Mouse (Mus musculus): ENCODE measurements around the gene Tlr12. TPM values are rescaled to one million over a fixed set of nuclear protein-coding genes. Genes with fewer than 3 reads are reported as not detected.
A peak's percentile ranks its signal among the peaks of the same experiment; 100 is the strongest.

Tlr12 gene
- 0.25 and 1.4 TPM in 2 replicates for total RNA-seq (2017)

GRCm38 (mm10) chr4:128618246-128618911 lies at the start of gene Tlr12:
TSS of gene Tlr12 (minus strand) at chr4:128618619.
- ATAC-seq (replicated peaks in 1 of 2; ENCODE audit: insufficient read depth in 1 of 2, low FRiP score in 2 of 2, low TSS enrichment in 1 of 2, low read depth in 1 of 2, poor library complexity in 2 of 2, severe bottlenecking in 2 of 2), result 0 out of 4 replicates have a peak, but pooled peaks of 1 of the 2 experiments have one; percentile 9

- ATAC-seq (replicated peaks in 1 of 2; ENCODE audit: insufficient read depth in 1 of 2, low FRiP score in 2 of 2, low TSS enrichment in 1 of 2, low read depth in 1 of 2, poor library complexity in 2 of 2, severe bottlenecking in 2 of 2), result peak in 1 of 2 experiments; percentile 22; a peak in 1 of 4 replicates
Observed at GRCm38 (mm10) chr4:128667195-128667594, 48.8 kb upstream of the Tlr12 start.

- peak in 1 of 2 experiments; percentile 16; a peak in 1 of 4 replicates for ATAC-seq (replicated peaks in 1 of 2; ENCODE audit: insufficient read depth in 1 of 2, low FRiP score in 2 of 2, low TSS enrichment in 1 of 2, low read depth in 1 of 2, poor library complexity in 2 of 2, severe bottlenecking in 2 of 2)
Observed at GRCm38 (mm10) chr4:128666362-128666761, 47.9 kb upstream of the Tlr12 start.

- peak; percentile 31 to 47; a peak in 2 of 4 replicates for ATAC-seq (replicated peaks in 1 of 2; ENCODE audit: insufficient read depth in 1 of 2, low FRiP score in 2 of 2, low TSS enrichment in 1 of 2, low read depth in 1 of 2, poor library complexity in 2 of 2, severe bottlenecking in 2 of 2)
Observed at GRCm38 (mm10) chr4:128664002-128664401, 45.6 kb upstream of the Tlr12 start.

GRCm38 (mm10) chr4:128661063-128661462 lies 42.6 kb upstream of the Tlr12 start:
- ATAC-seq (replicated peaks in 1 of 2; ENCODE audit: insufficient read depth in 1 of 2, low FRiP score in 2 of 2, low TSS enrichment in 1 of 2, low read depth in 1 of 2, poor library complexity in 2 of 2, severe bottlenecking in 2 of 2), result no peak

GRCm38 (mm10) chr4:128660196-128660595 lies 41.8 kb upstream of the Tlr12 start:
- ATAC-seq (replicated peaks in 1 of 2; ENCODE audit: insufficient read depth in 1 of 2, low FRiP score in 2 of 2, low TSS enrichment in 1 of 2, low read depth in 1 of 2, poor library complexity in 2 of 2, severe bottlenecking in 2 of 2), result no peak

GRCm38 (mm10) chr4:128655446-128655845 lies 37.0 kb upstream of the Tlr12 start:
- 0 out of 4 replicates have a peak, but pooled peaks have one; percentile 1 to 11 for ATAC-seq (replicated peaks in 1 of 2; ENCODE audit: insufficient read depth in 1 of 2, low FRiP score in 2 of 2, low TSS enrichment in 1 of 2, low read depth in 1 of 2, poor library complexity in 2 of 2, severe bottlenecking in 2 of 2)

GRCm38 (mm10) chr4:128654505-128655381 lies 36.3 kb upstream of the Tlr12 start, which contains the start of gene Phc2:
TSS of gene Phc2 (plus strand) at chr4:128654702.
- peak; percentile 95 for ATAC-seq (replicated peaks in 1 of 2; ENCODE audit: insufficient read depth in 1 of 2, low FRiP score in 2 of 2, low TSS enrichment in 1 of 2, low read depth in 1 of 2, poor library complexity in 2 of 2, severe bottlenecking in 2 of 2)

GRCm38 (mm10) chr4:128652584-128653298 lies 34.3 kb upstream of the Tlr12 start:
- ATAC-seq (replicated peaks in 1 of 2; ENCODE audit: insufficient read depth in 1 of 2, low FRiP score in 2 of 2, low TSS enrichment in 1 of 2, low read depth in 1 of 2, poor library complexity in 2 of 2, severe bottlenecking in 2 of 2), result no peak

- no peak for ATAC-seq (replicated peaks in 1 of 2; ENCODE audit: insufficient read depth in 1 of 2, low FRiP score in 2 of 2, low TSS enrichment in 1 of 2, low read depth in 1 of 2, poor library complexity in 2 of 2, severe bottlenecking in 2 of 2)
Observed at GRCm38 (mm10) chr4:128651530-128651929, 33.1 kb upstream of the Tlr12 start.

GRCm38 (mm10) chr4:128648567-128649255 lies 30.3 kb upstream of the Tlr12 start:
- no peak for ATAC-seq (replicated peaks in 1 of 2; ENCODE audit: insufficient read depth in 1 of 2, low FRiP score in 2 of 2, low TSS enrichment in 1 of 2, low read depth in 1 of 2, poor library complexity in 2 of 2, severe bottlenecking in 2 of 2)

- ATAC-seq (replicated peaks in 1 of 2; ENCODE audit: insufficient read depth in 1 of 2, low FRiP score in 2 of 2, low TSS enrichment in 1 of 2, low read depth in 1 of 2, poor library complexity in 2 of 2, severe bottlenecking in 2 of 2), result no peak
Observed at GRCm38 (mm10) chr4:128646762-128647161, 28.3 kb upstream of the Tlr12 start.

GRCm38 (mm10) chr4:128645896-128646295 lies 27.5 kb upstream of the Tlr12 start:
- no peak for ATAC-seq (replicated peaks in 1 of 2; ENCODE audit: insufficient read depth in 1 of 2, low FRiP score in 2 of 2, low TSS enrichment in 1 of 2, low read depth in 1 of 2, poor library complexity in 2 of 2, severe bottlenecking in 2 of 2)

- no peak for ATAC-seq (replicated peaks in 1 of 2; ENCODE audit: insufficient read depth in 1 of 2, low FRiP score in 2 of 2, low TSS enrichment in 1 of 2, low read depth in 1 of 2, poor library complexity in 2 of 2, severe bottlenecking in 2 of 2)
Observed at GRCm38 (mm10) chr4:128641766-128642717, 23.6 kb upstream of the Tlr12 start.

GRCm38 (mm10) chr4:128638265-128638923 lies 20.0 kb upstream of the Tlr12 start:
- ATAC-seq (replicated peaks in 1 of 2; ENCODE audit: insufficient read depth in 1 of 2, low FRiP score in 2 of 2, low TSS enrichment in 1 of 2, low read depth in 1 of 2, poor library complexity in 2 of 2, severe bottlenecking in 2 of 2), result no peak

GRCm38 (mm10) chr4:128637250-128637649 lies 18.8 kb upstream of the Tlr12 start:
- ATAC-seq (replicated peaks in 1 of 2; ENCODE audit: insufficient read depth in 1 of 2, low FRiP score in 2 of 2, low TSS enrichment in 1 of 2, low read depth in 1 of 2, poor library complexity in 2 of 2, severe bottlenecking in 2 of 2), result peak; percentile 34 to 51; a peak in 3 of 4 replicates

Data from hematopoietic stem cell, adult 5-6 weeks (primary cell).